Mouse (Mus musculus): ENCODE results near the gene Tenm2.

- TF ChIP-seq CTCF (IDR thresholded peaks at IDR 0.05; ENCODE audit: control insufficient read depth, insufficient read depth, low read length) (no peak), POLR2A (IDR thresholded peaks at IDR 0.05; ENCODE audit: borderline replicate concordance, control insufficient read depth, low read depth, low read length) (no peak)
Observed at GRCm38 (mm10) chr11:35991846-35992245, 1243.9 kb downstream of the Tenm2 start.

All from bone marrow, adult 2 months (tissue).